Mouse (Mus musculus): Measurements from ENCODE around the gene Met. TPM values are rescaled to one million over a fixed set of nuclear protein-coding genes. Genes with fewer than 3 reads are reported as not detected.

Met gene
- polyA plus RNA-seq, 1 experiment from 2014 or later, result 12.3 TPM

DNA sequence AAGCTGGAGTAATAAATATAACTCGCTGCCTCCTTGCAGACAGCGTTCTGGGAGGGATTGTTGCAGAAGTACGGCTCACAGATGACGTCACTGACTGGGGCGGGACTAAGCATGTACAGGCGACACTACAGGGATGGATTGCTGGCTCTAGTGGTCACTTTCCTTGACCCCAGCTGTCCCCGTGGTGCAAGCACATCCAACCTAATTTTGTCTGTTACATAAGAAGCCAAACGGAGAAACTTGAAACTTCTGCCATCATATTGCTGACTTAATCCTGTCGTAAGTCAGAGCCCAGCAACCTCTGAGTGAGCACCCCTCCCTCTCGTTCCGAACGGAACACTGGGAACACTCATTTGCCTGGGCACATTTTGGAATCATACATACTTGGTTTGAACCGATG, 120.4 kb downstream of the Met start:
- ATAC-seq (ENCODE audit: insufficient number of reproducible peaks, low FRiP score, low TSS enrichment, low read depth) (peak; percentile 87; the same call in 1 of the 2 replicates), DNase-seq (ENCODE audit: low spot score) (peak; percentile 84)
- H3K36me3 ChIP-seq (ENCODE audit: control insufficient read depth, insufficient read depth, low read length), result no peaks in the 10 kb centered on the region
- no peaks in the 10 kb centered on the region for H3K9me3 ChIP-seq (ENCODE audit: control insufficient read depth, low read length)
- WGBS, result 28% methylated on average over 13 of the region's 13 CpGs
- H3K27me3 ChIP-seq (ENCODE audit: control insufficient read depth, insufficient read depth, low read length), result no peaks in the 10 kb centered on the region
- 0 out of 2 replicates have a peak overlapping the region, but pooled peaks have one; percentile 16 for H3K4me3 ChIP-seq (ENCODE audit: low read depth, low read length)
- no peak overlapping the region for H3K9ac ChIP-seq (ENCODE audit: low read length)
- peak overlapping the region; percentile 36; the same call in 1 of the 2 replicates for H3K4me2 ChIP-seq (ENCODE audit: low read depth, severe bottlenecking)
- H3K4me1 ChIP-seq (ENCODE audit: control insufficient read depth, insufficient read depth, low read length), result no peaks in the 10 kb centered on the region
- no peak overlapping the region for H3K27ac ChIP-seq (replicated peaks; ENCODE audit: low read depth, low read length)

DNA sequence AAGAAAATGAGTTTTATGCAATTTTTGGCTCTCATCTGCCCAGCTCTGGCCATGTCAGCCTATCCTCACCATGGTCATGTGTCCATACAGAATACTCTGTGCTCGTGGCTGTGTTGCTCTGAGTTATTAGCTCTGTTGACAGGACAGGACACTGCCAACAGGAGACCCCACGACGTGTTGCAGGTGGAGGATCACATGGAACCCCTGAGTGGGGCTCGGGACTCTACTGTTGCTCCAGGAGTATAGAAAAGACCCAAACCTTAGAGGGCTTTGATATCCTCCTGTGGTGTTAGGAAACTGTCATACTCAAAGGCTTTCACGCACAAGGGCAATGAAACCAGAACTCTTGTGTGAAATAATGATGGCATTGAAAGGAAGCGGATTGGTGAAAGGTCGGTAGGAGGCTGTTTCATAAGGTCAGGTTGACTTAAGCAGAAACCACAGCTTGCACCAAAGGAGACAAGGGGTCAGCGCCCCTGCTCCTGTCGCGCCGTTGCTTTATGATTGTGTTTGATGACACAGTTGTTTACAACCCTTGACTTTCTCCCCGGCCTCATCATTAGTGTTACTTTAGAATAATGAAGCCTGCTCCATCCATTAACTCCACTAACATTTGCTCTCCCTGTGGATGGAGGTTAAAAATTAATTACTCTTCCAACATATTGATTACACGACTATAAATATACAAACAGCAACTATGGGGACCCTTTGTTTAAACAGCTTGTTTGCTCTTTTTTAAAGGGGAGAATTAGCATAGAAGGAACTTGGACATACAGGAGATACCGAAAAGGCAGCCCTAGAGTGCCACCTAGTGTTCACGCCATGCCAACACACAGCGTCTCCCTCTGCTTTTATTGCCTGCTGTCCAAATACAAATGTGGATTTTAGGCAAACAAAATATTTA, 125.7 kb downstream of the Met start:
- DNase-seq (ENCODE audit: low spot score), result peak; percentile 88
- Histone ChIP-seq H3K9ac (ENCODE audit: low read length) (no peak overlapping the region), H3K9me3 (ENCODE audit: control insufficient read depth, low read length) (no peaks in the 10 kb centered on the region), H3K4me3 (ENCODE audit: low read depth, low read length) (no peak overlapping the region), H3K27ac (replicated peaks; ENCODE audit: low read depth, low read length) (no peak overlapping the region), H3K4me1 (ENCODE audit: control insufficient read depth, insufficient read depth, low read length) (0 out of 2 replicates have a peak, but pooled peaks cover 4% of the 10 kb centered on the region), H3K4me2 (ENCODE audit: low read depth, severe bottlenecking) (peak overlapping the region; percentile 22), H3K36me3 (ENCODE audit: control insufficient read depth, insufficient read depth, low read length) (no peaks in the 10 kb centered on the region), H3K27me3 (ENCODE audit: control insufficient read depth, insufficient read depth, low read length) (no peaks in the 10 kb centered on the region)
- peak; percentile 80; the same call in 1 of the 2 replicates for ATAC-seq (ENCODE audit: insufficient number of reproducible peaks, low FRiP score, low TSS enrichment, low read depth)
- 16% methylated on average over 16 of the region's 16 CpGs for WGBS

DNA sequence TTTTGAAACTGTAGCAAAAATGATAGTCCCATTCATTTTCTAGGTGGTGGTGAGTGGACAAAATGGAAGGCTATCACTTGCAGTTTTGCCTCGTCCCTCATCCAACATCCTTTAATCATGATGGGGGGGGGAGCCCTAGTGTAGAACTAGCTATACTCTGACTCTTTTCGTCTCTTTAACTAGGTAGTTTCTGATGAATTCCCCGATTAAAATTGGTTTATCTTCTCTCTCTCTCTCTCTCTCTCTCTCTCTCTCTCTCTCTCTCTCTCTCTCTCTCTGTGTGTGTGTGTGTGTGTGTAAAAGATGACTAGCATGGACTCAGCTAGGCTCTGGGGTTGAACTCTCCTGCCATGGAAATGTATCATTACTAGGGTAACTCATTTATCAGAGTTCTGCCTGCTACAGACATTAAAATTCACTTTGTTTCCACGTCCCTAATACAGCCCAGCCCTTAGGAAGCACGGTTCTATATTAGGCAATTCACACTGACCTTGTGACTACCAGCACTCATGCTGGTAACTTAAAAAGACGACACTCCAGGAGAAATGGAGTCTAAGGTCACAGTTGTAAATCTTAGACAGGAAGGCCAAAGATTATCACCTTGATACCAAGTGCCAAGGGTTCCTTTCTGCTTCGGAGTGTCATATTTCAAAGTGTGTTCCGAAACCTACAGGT, 126.5 kb downstream of the Met start:
- Histone ChIP-seq H3K4me1 (ENCODE audit: control insufficient read depth, insufficient read depth, low read length) (0 out of 2 replicates have a peak, but pooled peaks cover 4% of the 10 kb centered on the region), H3K9ac (ENCODE audit: low read length) (no peak overlapping the region), H3K27ac (replicated peaks; ENCODE audit: low read depth, low read length) (no peak overlapping the region), H3K4me2 (ENCODE audit: low read depth, severe bottlenecking) (no peak overlapping the region), H3K36me3 (ENCODE audit: control insufficient read depth, insufficient read depth, low read length) (no peaks in the 10 kb centered on the region), H3K27me3 (ENCODE audit: control insufficient read depth, insufficient read depth, low read length) (no peaks in the 10 kb centered on the region), H3K9me3 (ENCODE audit: control insufficient read depth, low read length) (no peaks in the 10 kb centered on the region), H3K4me3 (ENCODE audit: low read depth, low read length) (no peak overlapping the region)
- ATAC-seq (ENCODE audit: insufficient number of reproducible peaks, low FRiP score, low TSS enrichment, low read depth) (no peak), DNase-seq (ENCODE audit: low spot score) (no peak)
- WGBS, result 28% methylated on average over 8 of the region's 8 CpGs

DNA sequence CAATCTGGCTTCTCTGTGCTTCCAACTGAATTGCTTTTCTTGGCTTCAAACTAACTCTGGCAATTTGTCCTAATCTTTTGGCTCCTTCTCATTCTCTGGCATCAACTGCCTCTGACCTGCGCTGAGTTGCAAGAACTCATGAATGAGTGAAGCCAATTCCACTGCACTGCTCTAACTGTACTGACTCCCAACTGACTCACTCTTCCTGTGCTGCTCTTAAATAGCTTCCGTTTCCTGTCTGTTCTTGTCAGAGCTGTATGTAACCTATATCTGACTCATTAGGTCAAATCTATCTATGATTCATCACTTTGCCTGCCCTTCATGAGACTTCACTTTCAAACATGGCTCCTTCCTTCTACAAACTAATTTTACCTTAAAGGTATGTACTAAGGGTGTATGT, 130.4 kb downstream of the Met start:
- WGBS, result 94% methylated on average over 2 of the region's 2 CpGs
- H3K4me1 ChIP-seq (ENCODE audit: control insufficient read depth, insufficient read depth, low read length), result 0 out of 2 replicates have a peak, but pooled peaks cover 4% of the 10 kb centered on the region
- no peak overlapping the region for H3K9ac ChIP-seq (ENCODE audit: low read length)
- no peaks in the 10 kb centered on the region for H3K36me3 ChIP-seq (ENCODE audit: control insufficient read depth, insufficient read depth, low read length)
- DNase-seq (ENCODE audit: low spot score), result no peak
- H3K27me3 ChIP-seq (ENCODE audit: control insufficient read depth, insufficient read depth, low read length), result no peaks in the 10 kb centered on the region
- H3K4me3 ChIP-seq (ENCODE audit: low read depth, low read length), result no peak overlapping the region
- H3K4me2 ChIP-seq (ENCODE audit: low read depth, severe bottlenecking), result no peak overlapping the region
- no peak for ATAC-seq (ENCODE audit: insufficient number of reproducible peaks, low FRiP score, low TSS enrichment, low read depth)
- H3K27ac ChIP-seq (replicated peaks; ENCODE audit: low read depth, low read length), result no peak overlapping the region
- no peaks in the 10 kb centered on the region for H3K9me3 ChIP-seq (ENCODE audit: control insufficient read depth, low read length)

DNA sequence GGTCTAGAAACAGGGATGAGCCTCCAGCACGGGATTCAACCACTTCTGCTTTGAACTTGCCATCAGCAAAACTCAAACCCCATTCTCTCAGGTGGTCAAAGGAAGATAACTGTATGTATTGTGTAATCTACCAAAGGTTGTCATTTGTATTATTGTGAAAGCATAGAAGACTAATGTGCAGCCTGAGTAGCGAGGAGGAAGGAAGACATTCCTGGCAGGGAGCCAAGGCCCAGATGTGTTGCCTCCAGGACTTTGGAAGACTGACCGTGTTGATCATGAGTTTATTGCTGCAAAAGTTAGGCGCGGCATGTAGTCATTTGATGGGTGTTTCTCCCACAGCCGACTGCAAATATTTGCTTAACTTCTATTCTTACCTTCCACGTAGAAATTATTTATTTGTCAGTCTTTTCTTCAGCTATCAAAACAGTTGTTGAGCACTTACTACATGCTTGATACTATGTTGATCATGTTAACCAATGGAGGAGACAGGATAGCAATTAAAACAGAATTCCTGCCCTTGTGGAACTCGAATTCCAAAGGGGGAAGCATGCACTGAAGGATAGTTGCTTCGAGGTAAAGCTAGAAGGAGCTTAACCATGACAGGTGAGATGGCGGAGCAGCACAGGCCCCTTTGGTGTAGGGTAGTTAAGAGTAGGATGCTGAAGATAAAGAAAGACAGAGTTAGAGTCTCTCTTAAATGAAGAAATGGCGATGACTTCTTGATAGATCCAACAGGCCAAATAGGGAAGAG, 132.3 kb downstream of the Met start:
- Histone ChIP-seq H3K4me1 (ENCODE audit: control insufficient read depth, insufficient read depth, low read length) (no peaks in the 10 kb centered on the region), H3K9me3 (ENCODE audit: control insufficient read depth, low read length) (no peaks in the 10 kb centered on the region), H3K36me3 (ENCODE audit: control insufficient read depth, insufficient read depth, low read length) (no peaks in the 10 kb centered on the region), H3K9ac (ENCODE audit: low read length) (no peak overlapping the region), H3K4me3 (ENCODE audit: low read depth, low read length) (no peak overlapping the region), H3K27ac (replicated peaks; ENCODE audit: low read depth, low read length) (no peak overlapping the region), H3K4me2 (ENCODE audit: low read depth, severe bottlenecking) (no peak overlapping the region), H3K27me3 (ENCODE audit: control insufficient read depth, insufficient read depth, low read length) (no peaks in the 10 kb centered on the region)
- WGBS, result 86% methylated on average over 11 of the region's 11 CpGs
- DNase-seq (ENCODE audit: low spot score) (no peak), ATAC-seq (ENCODE audit: insufficient number of reproducible peaks, low FRiP score, low TSS enrichment, low read depth) (no peak)

DNA sequence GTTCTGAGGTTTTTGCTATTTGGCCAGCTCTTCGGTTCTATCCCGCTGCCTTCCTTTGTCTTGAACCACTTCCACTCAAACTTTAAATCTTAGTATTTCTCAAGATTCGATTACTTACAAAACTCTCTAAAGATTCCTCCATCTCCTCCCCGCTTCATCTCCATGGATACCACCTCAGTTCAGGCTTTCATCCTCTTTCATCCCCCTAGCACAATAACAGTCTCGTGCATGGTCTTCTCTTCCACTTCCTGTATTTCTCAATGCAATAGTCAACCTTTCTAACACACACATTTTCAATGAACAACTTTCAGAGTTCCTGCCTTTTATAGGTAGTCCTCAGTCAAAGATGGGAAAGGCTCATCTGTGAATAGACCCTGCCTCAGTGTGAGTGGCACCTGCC, 135.8 kb downstream of the Met start:
- ATAC-seq (ENCODE audit: insufficient number of reproducible peaks, low FRiP score, low TSS enrichment, low read depth) (no peak), DNase-seq (ENCODE audit: low spot score) (no peak)
- Histone ChIP-seq H3K27me3 (ENCODE audit: control insufficient read depth, insufficient read depth, low read length) (no peaks in the 10 kb centered on the region), H3K9ac (ENCODE audit: low read length) (no peak overlapping the region), H3K9me3 (ENCODE audit: control insufficient read depth, low read length) (no peaks in the 10 kb centered on the region), H3K4me2 (ENCODE audit: low read depth, severe bottlenecking) (no peak overlapping the region), H3K4me1 (ENCODE audit: control insufficient read depth, insufficient read depth, low read length) (no peaks in the 10 kb centered on the region), H3K27ac (replicated peaks; ENCODE audit: low read depth, low read length) (no peak overlapping the region), H3K4me3 (ENCODE audit: low read depth, low read length) (no peak overlapping the region), H3K36me3 (ENCODE audit: control insufficient read depth, insufficient read depth, low read length) (no peaks in the 10 kb centered on the region)
- WGBS, result 93% methylated on average over 5 of the region's 5 CpGs

DNA sequence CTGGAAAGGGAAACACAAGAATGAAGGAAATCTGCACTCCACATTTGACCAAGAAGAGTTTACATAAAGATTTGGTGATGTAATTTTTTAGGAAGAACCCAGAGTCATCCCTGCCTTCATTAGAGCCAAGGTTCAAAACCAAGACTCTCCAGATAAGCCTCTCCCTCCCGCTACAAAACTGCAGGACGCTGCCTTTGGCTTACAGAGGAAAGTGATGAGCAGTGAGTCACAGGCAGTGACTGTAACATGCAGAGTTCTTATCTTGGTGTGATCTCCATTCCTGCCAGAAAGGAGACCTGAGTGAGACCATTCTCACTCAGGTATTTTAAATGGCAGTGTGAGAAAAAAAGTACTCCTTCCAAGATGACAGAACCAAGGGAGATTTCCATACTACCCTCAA, 137.9 kb downstream of the Met start:
- DNase-seq (ENCODE audit: low spot score), result no peak
- Histone ChIP-seq H3K4me2 (ENCODE audit: low read depth, severe bottlenecking) (no peak overlapping the region), H3K4me3 (ENCODE audit: low read depth, low read length) (no peak overlapping the region), H3K27me3 (ENCODE audit: control insufficient read depth, insufficient read depth, low read length) (no peaks in the 10 kb centered on the region), H3K27ac (replicated peaks; ENCODE audit: low read depth, low read length) (no peak overlapping the region), H3K36me3 (ENCODE audit: control insufficient read depth, insufficient read depth, low read length) (no peaks in the 10 kb centered on the region), H3K9me3 (ENCODE audit: control insufficient read depth, low read length) (no peaks in the 10 kb centered on the region), H3K4me1 (ENCODE audit: control insufficient read depth, insufficient read depth, low read length) (no peaks in the 10 kb centered on the region), H3K9ac (ENCODE audit: low read length) (no peak overlapping the region)
- ATAC-seq (ENCODE audit: insufficient number of reproducible peaks, low FRiP score, low TSS enrichment, low read depth), result no peak
- 64% methylated on average over 2 of the region's 2 CpGs for WGBS

DNA sequence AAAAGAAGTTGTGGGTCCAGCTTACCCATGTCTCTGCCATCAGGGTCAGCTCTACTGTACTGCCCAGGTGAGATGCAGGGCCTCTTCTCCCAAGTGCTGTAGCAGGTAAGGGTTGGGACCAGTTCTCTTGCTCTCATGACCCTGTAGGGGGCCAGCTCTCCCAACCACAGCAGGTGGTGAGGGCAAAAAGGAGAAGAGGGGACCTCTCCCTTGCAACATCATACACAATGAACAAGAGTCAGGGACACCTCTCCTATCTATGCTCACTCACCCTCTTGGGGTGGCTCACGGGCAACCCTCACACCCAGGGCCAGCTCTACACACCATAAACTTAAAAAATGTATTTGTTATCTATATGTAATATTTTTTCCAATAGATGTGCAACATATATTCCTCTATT, 143.3 kb downstream of the Met start:
- DNase-seq (ENCODE audit: low spot score), result no peak
- H3K36me3 ChIP-seq (ENCODE audit: control insufficient read depth, insufficient read depth, low read length), result no peaks in the 10 kb centered on the region
- H3K27ac ChIP-seq (replicated peaks; ENCODE audit: low read depth, low read length), result no peak overlapping the region
- no peak overlapping the region for H3K4me3 ChIP-seq (ENCODE audit: low read depth, low read length)
- 80% methylated on average over 1 of the region's 1 CpGs for WGBS
- no peaks in the 10 kb centered on the region for H3K9me3 ChIP-seq (ENCODE audit: control insufficient read depth, low read length)
- no peaks in the 10 kb centered on the region for H3K4me1 ChIP-seq (ENCODE audit: control insufficient read depth, insufficient read depth, low read length)
- H3K4me2 ChIP-seq (ENCODE audit: low read depth, severe bottlenecking), result no peak overlapping the region
- no peaks in the 10 kb centered on the region for H3K27me3 ChIP-seq (ENCODE audit: control insufficient read depth, insufficient read depth, low read length)
- H3K9ac ChIP-seq (ENCODE audit: low read length), result no peak overlapping the region
- no peak for ATAC-seq (ENCODE audit: insufficient number of reproducible peaks, low FRiP score, low TSS enrichment, low read depth)
